Mouse (Mus musculus) gastrocnemius, postnatal 25 days (tissue): ENCODE measurements around the gene Elavl2. TPM values are rescaled to one million over a fixed set of nuclear protein-coding genes. Genes with fewer than 3 reads are reported as not detected.

Experiments
- DNase-seq: peaks from one replicate; pipeline ENCODE4 v3.0.0; 2022
- microRNA-seq, 2 experiments: library from miRNA; unstranded; fragments of <30 nt; microRNA quantifications; one replicate each; pipeline ENCODE4 v1.2.0; 2021; ENCODE audit warnings: borderline replicate concordance in 2 of 2
- total RNA-seq, 2 experiments: library from RNA; stranded (reverse); gene quantifications; 1 replicate in 1 of 2; 2 replicates in 1 of 2; pipeline ENCODE4 v1.2.3; 2021

Elavl2 gene
- total RNA-seq, 2 experiments from 2014 or later: 0.56 to 0.74 TPM

DNA sequence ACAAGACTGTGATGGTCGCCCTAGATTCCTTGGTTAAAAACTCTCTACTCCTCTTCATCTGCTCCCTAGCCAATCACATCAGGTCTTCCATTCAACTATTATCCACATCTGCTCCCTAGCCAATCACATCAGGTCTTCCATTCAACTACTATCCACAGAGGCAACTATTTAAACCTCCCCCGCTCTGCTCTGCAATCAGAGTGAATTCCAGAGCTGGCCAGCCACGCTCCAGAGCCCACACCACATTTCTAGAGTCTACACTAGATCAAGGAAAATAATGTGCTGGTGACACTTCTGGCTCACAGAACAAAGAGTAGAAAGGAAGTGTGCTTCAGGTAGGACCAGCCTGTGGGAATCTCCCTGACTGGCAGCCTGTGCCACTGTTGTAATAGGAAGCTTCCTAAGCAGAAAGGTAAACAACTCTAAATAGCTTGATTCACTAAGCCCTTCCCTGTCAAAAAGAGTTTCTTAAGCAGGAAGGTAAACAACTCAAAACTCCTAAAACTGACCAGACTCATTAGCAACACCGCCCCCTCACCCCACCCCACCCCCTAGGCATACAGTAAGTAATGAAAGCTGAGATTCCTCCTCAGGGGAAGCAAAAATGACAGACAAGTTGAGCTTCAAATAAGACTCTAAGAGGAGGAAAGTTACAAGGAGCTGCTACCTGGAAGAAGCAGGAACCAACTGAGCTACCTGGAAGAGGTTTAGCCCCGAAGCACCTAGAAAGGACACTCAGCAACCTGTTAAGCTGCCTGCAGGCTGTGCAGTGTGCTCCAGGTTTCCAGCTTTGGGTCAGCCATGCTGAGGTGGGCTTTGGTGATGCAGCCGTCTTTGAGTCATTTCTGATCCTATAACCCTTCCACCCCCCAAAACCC, 191.9 kb downstream of the Elavl2 start:
- no peak for DNase-seq

Small RNA genes lying within 50 kb of the gene (microRNA-seq; reads per million reads assigned to microRNA genes)
- 0 reads per million in 2 experiments for gene Mir6402
